Mouse (Mus musculus): ENCODE data around the gene Wnt9a. TPM values are rescaled to one million over a fixed set of nuclear protein-coding genes. Genes with fewer than 3 reads are reported as not detected.
A peak's percentile ranks its signal among the peaks of the same experiment; 100 is the strongest.
"Not testable (repeated sequence)": the region's sequence is repeated elsewhere in the genome, so short reads cannot be mapped to it uniquely, and the experiment has no call there.

Gene Wnt9a
- total RNA-seq (2021), result 1 to 10 TPM; 5.6 to 5.7 TPM

GRCm38 (mm10) chr11:59306461-59307421 is at the start of gene Wnt9a:
Wnt9a (plus strand) TSS chr11:59306928.
- peak; percentile 75 for DNase-seq

GRCm38 (mm10) chr11:59259647-59260046 is 47.1 kb upstream of the Wnt9a start:
- no peak for DNase-seq

GRCm38 (mm10) chr11:59260706-59261493 is 45.8 kb upstream of the Wnt9a start:
- no peak for DNase-seq

GRCm38 (mm10) chr11:59262308-59262707 is 44.4 kb upstream of the Wnt9a start:
- no peak for DNase-seq

GRCm38 (mm10) chr11:59263870-59264563 is 42.7 kb upstream of the Wnt9a start:
- DNase-seq, result peak; percentile 55

- no peak for DNase-seq
Observed at GRCm38 (mm10) chr11:59264593-59264992, 42.1 kb upstream of the Wnt9a start.

- no peak for DNase-seq
Observed at GRCm38 (mm10) chr11:59265154-59265813, 41.4 kb upstream of the Wnt9a start.

GRCm38 (mm10) chr11:59266727-59267126 is 40.0 kb upstream of the Wnt9a start:
- no peak for DNase-seq

- DNase-seq, result no peak
Observed at GRCm38 (mm10) chr11:59274184-59274583, 32.5 kb upstream of the Wnt9a start.

- no peak for DNase-seq
Observed at GRCm38 (mm10) chr11:59276877-59277276, 29.9 kb upstream of the Wnt9a start.

- no peak for DNase-seq
Observed at GRCm38 (mm10) chr11:59278047-59278446, 28.7 kb upstream of the Wnt9a start.

- no peak for DNase-seq
Observed at GRCm38 (mm10) chr11:59282111-59282510, 24.6 kb upstream of the Wnt9a start.

- DNase-seq, result peak; percentile 86
Observed at GRCm38 (mm10) chr11:59282933-59283332, 23.8 kb upstream of the Wnt9a start.

GRCm38 (mm10) chr11:59284146-59284545 is 22.6 kb upstream of the Wnt9a start:
- DNase-seq, result peak; percentile 24

GRCm38 (mm10) chr11:59289706-59290105 is 17.0 kb upstream of the Wnt9a start:
- DNase-seq, result no peak

- DNase-seq, result no peak
Observed at GRCm38 (mm10) chr11:59290702-59291303, 15.9 kb upstream of the Wnt9a start, which contains the start of gene Wnt3a. Wnt3a (minus strand) TSS chr11:59290752.

- peak; percentile 68 for DNase-seq
Observed at GRCm38 (mm10) chr11:59293616-59294015, 13.1 kb upstream of the Wnt9a start.

GRCm38 (mm10) chr11:59297941-59298340 is 8.8 kb upstream of the Wnt9a start:
- peak; percentile 73 for DNase-seq

GRCm38 (mm10) chr11:59300185-59300584 is 6.5 kb upstream of the Wnt9a start:
- DNase-seq, result peak; percentile 51

- not testable (repeated sequence) for DNase-seq
Observed at GRCm38 (mm10) chr11:59301053-59301452, 5.7 kb upstream of the Wnt9a start.
